Mouse (Mus musculus): ENCODE results near the gene Ddx3x. TPM values are rescaled to one million over a fixed set of nuclear protein-coding genes. Genes with fewer than 3 reads are reported as not detected.
"Not testable (repeated sequence)": the region's sequence is repeated elsewhere in the genome, so short reads cannot be mapped to it uniquely, and the experiment has no call there.

Gene Ddx3x
- total RNA-seq (2015; ENCODE audit: low replicate concordance) (87.6 and 87.9 TPM in 2 replicates), total RNA-seq (2017; ENCODE audit: low replicate concordance) (95.5 and 132 TPM in 2 replicates)

DNA sequence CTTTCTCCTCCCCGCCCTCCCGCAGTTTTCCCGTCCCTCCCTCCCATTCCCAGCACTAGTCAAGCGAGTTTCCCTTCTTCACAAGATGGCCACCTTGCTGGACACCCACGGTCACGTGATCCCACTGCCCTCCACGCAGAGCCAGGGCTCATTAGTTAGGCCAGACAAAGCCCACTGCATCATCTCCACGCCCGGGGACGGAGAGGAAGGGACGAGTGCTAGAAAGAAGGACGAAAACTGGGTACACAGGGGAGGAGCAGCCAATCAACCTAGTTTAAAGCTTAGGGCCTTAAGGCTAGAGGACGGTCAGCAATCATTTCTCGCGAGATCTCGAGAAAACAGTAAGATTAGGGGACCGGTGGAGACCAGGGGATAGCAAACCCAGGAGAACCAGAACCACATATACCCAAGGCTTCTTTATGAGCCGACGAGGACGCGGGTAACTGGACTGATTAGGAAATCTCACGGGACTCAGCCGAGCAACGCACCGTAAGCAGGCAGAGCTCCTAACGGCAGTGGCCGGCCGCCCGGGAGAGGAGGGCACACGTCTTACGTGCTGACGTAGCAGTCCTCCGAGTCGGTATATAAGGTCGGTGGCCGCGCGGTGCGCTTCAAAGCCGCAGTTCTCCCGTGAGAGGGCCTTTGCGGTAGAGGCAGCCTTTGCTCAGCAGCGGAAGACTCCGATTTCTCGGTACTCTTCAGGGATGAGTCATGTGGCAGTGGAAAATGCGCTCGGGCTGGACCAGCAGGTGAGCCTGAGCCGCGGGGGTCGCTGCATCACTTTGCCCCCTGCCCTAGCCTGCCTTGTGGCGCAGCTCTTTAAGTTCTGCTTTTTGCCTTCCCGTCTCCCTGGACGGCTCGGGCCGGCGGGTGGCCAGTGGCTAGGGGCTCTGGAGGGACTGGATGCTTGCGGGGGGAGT is at the start of gene Ddx3x:
TSS of gene Ddx3x (plus strand) at position 562 of the 920 bp plus-strand sequence.
- peak; percentile 96 for ATAC-seq (replicated peaks; ENCODE audit: low FRiP score, poor library complexity, severe bottlenecking)

DNA sequence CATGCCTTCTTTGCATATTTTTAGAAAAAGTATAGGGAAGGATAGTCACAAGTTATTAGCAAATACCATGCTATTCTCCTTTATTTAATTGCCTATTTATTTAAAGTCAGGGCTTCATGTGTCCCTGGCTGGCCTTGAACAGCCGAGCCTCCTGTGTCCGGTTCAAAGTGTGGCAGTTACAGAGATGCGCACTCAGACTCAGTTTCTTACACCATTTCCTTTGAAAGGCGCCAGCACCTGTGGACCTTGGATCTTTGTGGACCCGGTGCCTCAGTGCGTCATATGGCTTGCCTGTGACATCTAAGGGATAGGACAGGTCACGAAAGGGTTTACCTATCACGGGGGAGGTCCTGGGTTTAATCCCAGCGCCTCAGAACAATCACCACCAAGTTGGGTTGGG is 49.5 kb upstream of the Ddx3x start:
- ATAC-seq (replicated peaks; ENCODE audit: low FRiP score, poor library complexity, severe bottlenecking), result no peak

DNA sequence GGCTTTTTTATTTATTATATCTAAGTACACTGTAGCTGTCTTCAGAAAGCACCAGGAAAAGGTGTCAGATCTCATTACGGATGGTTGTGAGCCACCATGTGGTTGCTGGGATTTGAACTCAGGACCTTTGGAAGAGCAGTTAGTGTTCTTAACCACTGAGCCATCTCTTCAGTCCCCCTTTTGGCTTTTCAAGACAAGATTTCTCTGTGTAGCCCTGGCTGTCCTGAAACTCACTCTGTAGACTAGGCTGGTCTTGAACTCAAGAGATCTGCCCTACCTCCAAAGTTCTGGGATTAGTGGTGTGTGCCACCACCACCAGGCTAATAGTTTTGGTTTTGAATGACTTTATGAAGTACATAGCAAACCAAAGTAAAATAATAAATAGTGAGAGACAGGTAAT is 47.9 kb upstream of the Ddx3x start:
- ATAC-seq (replicated peaks; ENCODE audit: low FRiP score, poor library complexity, severe bottlenecking), result not testable (repeated sequence)

DNA sequence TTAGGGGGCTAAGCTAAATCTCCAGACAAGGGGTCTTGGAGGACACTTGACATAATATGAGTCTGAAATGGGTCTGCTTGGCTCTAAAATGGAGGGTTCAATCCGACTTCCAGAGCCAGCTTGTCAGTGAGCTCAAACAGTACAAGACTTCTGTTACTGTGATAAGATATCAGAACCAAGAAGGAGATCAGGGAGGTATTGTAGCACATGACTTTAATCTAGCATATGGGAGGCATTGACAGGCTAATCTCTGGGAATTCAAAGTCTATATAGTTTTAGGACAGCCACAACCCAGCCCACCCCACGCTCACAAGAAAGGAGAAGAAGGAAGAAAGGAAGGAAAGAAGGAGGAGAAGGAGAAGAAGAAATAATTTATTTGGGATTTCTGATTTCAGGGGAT is 47.1 kb upstream of the Ddx3x start:
- no peak for ATAC-seq (replicated peaks; ENCODE audit: low FRiP score, poor library complexity, severe bottlenecking)

DNA sequence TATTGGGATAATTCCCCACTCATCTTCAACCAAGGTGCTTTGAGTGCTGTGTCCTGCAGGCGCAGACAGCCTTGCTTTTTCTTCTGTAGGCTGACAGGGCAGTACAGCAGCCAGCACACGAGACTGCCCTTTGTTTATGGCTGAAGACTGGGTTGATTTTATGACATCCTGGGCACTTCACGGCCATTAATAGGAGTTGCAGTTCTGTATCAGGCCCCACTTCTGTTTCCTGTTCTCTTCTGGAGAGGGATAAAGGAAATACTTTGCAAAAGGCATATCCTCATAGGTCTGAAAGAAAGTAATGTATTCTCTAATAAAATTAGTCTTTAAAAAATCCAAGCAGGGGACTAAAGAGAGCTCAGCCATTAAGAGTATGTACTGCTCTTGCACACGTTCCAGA is 46.1 kb upstream of the Ddx3x start:
- no peak for ATAC-seq (replicated peaks; ENCODE audit: low FRiP score, poor library complexity, severe bottlenecking)

DNA sequence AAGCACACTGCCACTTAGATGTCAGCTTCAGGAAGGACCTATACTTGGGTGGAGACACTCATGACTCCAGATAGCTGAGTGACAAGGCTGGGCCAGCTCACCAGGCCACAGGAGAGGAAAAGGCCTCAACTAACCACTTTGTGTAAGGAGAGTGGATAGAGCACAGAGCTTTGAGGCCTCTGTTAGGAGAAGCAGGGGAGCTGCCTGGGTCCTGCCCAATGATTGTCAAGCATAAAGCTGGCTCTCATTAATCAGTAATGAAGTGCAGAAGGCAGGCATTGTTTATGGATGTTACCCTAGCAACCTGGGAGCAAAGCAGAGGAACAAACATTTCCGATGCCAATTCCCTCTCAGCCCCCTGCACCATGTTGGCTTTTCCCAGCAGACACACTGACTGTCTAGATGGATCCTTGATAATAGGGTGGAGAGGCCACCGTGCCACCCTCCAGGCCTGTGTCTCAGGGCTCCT is 44.6 kb upstream of the Ddx3x start:
- ATAC-seq (replicated peaks; ENCODE audit: low FRiP score, poor library complexity, severe bottlenecking), result peak; percentile 75

DNA sequence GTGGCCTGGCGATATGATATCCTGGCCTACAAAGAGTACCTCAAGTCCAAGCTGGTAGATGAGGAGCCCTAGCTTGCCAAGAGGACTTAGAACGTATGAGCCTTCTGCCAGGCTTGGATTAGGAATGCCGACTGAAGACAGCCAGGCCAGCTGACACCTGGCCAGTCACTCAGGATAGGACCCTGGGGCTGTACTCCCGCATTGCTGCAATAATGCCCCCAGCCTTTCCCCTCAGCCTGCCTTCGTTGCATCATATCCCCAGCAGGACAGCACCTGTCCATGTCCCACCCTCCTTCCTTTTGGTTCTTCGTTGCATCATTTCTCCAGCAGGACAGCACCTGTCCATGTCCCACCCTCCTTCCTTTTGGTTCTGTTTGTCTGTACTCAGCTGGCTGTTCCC is 41.3 kb upstream of the Ddx3x start:
- no peak for ATAC-seq (replicated peaks; ENCODE audit: low FRiP score, poor library complexity, severe bottlenecking)

DNA sequence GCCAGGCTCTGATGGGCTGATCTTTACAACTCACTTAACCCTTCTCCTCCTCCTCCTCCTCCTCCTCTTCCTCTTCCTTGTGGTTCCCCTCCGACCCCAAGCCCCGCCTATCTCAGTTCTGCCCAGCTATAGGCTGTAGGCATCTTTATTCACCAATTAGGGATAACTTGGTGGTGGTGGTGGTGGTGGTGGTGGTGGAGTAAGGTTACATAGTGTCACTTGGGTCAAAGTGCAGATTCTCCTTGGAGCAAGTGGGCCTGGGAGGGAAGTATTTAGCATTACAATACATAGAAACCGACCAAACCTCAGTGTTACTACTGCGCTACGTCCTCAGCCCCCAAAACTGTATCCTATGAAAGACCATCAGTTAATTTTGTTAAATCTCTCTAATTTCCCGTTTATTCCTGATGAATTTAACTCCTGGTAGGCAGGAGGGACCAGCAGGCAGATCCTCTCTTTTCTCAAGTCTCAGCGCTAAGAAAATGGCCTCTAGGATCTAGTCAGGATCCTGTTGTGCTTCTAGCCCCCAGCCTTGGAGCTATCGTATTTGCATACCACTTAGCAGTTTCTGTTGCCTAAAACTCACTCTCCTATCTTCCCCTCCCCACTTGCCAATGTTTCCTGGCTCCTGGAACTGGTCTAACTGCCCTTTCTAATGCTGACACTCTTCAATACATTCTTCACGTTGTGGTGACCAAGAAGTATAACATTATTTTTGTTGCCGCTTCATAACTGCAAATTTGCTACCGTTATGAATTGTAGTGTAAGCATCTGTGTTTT is 39.9 kb upstream of the Ddx3x start:
- ATAC-seq (replicated peaks; ENCODE audit: low FRiP score, poor library complexity, severe bottlenecking), result no peak

DNA sequence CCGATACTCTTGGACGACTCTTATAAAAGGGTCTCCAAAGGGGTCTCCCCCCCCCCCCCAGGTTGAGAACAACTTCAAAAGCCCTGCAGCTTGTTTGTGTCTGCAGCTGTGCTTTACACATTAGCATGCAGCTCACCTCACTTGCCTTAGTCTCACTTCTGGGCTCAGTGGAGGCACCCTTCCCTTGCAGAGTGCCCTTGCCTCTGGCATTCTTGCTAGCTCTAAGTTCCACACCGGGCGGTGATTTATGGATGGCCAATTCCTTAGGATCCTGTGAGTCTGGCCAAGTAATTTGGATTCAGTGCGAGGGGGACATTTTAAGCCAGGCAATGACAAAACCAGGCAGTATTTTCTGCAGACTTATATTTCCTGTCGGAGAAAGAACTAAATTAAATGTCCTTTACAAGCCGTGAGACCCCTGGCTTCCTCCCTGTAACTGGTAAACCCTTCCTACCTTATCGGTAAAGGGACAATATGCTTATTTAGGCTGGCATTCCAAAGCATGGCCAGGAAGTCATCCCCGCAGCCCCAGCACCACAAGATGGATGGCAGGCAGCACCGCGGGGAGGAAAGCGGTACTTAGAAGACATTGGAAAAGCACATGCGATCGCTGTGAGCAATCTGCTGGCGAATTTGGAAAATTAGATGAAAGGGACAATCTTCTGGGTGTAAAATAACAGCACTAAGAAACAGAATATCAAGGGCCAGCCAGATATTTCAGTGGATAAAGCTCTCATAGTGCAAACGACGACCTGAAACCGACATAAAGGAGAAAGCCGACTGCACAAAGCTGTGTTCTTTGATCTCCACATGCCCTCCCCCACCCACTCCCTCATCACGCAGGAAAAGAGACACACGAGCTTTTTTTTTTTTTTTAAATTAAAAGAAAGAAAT is 39.1 kb upstream of the Ddx3x start:
- ATAC-seq (replicated peaks; ENCODE audit: low FRiP score, poor library complexity, severe bottlenecking), result 0 out of 2 replicates have a peak, but pooled peaks have one; percentile 48

DNA sequence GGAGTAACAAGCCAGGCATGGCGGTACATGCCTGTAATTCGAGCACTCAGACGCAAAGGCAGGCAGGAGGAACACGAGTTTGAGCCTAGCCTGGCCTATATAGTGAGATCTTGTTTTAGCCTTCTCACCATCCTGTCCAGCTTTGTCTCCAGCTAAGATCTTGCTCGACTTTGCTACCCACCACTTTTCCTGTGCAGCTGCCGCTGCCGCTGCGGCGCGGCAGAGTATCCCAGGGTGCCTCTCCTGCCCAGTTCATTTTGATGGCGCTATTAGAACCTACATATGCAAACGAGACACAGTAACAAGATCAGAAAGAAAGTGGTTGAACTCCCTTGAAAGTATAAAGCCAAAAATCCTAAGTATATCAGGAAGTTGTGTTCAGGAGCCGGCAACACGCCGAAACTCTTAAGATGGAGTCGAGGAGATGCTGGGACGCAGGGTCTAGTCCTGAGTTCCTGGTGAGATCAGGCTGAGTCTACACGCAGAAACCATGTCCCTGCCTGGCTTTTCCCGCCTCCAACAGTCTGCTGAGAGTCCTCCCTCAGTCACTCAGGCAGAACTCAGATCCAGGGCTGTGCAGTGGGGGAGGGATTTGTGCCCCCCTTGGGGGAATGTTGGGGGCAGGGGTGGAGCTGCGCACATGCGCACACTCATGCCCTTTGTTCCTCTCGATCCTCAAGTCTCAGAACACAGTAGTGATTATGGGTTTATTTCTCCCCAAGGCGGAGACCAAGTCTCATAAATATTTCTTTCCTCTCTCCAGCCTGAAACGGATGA is 38.3 kb upstream of the Ddx3x start:
- peak; percentile 61 for ATAC-seq (replicated peaks; ENCODE audit: low FRiP score, poor library complexity, severe bottlenecking)

DNA sequence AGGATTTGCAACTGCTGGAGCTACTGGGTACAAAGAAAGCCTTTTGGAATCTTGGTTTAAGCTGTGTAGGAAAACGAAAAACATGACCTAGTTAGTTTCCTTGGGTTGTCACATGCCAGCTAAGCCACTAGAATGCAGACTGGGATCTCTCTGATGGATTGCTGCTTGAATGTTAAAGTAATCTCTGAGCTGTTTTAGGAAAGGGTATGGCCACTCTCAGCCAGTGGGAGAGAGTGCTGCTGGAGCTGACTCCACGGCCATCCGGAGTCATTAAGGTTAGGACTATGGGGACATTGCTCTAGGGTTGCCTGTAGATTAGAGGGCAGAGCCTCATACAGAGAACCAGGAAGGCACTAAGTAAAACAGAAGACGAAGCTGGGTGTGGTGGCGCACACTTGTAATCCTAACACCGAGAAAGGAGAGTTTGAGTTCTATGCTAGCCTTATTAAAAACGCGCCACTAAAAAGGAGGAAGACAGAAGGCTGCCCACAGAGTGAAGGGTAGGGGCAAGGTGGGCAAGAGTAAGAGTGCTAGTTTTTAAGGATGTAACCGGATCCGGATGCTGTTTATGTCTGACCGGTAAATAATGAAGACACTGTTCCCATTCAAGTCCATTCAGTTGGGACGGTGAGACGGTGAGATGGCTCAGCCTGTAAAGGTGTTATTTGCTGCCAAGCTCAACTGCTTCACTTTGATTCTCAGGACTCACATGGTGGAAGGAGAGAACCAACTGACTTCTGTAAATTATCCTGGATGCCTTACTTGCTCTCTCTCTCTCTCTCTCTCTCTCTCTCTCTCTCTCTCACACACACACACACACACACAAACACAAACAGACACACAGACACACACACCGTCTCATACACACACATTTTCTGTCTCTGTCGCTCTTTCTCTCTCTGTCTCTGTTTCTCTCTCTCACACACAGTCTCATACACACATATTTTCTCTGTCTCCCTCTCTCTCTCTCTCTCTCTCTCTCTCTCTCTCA is 37.3 kb upstream of the Ddx3x start:
- peak; percentile 63 for ATAC-seq (replicated peaks; ENCODE audit: low FRiP score, poor library complexity, severe bottlenecking)

DNA sequence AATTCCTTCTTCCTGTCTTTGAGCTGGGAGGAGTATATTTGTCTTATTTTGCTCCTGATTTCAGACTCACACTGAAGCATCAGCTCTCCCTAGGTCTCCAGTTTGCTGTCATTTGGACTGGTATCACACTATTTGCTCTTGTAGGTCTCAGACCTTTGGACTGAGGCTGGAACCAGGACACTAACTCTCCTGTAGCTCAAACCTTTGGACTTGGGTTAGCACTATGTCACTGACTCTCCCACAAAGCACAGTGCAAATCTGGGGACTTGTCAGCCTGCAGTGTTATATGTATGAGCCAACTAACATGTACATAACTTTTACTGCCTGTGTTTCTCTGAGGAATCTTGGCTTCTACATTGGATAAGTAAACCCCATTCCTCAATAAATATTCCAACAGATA is 36.2 kb upstream of the Ddx3x start:
- no peak for ATAC-seq (replicated peaks; ENCODE audit: low FRiP score, poor library complexity, severe bottlenecking)

DNA sequence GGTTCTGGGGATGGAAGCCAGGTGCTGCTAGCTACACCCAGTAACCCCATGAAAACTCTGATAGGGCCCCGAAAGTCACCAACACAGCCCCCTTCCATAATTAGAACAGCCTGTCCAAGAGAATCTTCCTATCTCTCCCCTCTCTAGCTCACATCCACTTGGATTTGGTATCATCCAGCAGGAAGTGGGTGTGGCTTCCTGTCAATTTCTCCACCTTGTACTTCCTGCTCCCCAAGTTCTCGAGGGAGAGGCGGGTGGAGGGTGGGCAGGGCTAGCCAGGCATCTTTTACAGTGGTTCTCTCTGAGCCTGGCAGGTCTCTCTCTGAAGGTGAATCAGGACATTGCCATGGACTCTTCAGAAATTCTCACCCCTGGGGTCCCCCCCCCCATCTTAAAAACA is 35.7 kb upstream of the Ddx3x start:
- no peak for ATAC-seq (replicated peaks; ENCODE audit: low FRiP score, poor library complexity, severe bottlenecking)

DNA sequence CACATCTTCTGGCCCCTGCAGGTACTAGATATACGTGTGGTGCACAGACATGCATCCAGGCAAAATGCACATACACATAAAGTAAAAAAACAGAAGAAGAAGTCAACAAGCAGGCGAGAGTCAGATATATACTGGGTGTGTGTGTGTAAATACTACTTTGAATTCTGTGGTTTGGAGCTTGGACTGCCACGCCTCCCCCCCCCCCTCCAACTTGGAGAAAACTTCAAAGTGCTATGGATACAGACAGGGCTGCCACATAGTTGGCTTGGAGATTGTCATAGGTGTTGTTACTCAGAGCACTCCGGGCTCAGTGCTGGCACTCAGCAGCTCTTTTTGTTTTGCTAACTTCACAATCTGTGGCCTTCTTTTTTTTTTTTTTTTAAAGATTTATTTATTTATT is 29.1 kb upstream of the Ddx3x start:
- no peak for ATAC-seq (replicated peaks; ENCODE audit: low FRiP score, poor library complexity, severe bottlenecking)

DNA sequence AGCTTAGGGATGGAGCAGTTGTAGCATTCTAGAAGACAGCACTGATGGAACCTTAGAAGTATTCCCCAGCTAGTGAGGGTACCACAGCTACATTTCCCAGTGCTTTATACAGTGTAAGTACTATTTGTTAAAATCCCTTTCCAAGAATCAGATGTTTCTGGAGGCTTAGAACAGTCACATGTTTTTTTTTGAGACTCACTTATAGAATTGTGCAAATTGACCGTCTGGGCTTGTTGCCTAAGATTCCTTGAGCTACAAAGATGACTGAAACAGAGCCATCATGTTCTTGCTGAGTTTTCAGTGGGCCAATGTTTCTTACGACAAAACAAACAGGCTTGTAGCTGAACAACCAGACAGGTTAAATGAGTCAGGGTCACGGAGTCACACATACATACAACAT is 26.5 kb upstream of the Ddx3x start:
- ATAC-seq (replicated peaks; ENCODE audit: low FRiP score, poor library complexity, severe bottlenecking), result no peak

DNA sequence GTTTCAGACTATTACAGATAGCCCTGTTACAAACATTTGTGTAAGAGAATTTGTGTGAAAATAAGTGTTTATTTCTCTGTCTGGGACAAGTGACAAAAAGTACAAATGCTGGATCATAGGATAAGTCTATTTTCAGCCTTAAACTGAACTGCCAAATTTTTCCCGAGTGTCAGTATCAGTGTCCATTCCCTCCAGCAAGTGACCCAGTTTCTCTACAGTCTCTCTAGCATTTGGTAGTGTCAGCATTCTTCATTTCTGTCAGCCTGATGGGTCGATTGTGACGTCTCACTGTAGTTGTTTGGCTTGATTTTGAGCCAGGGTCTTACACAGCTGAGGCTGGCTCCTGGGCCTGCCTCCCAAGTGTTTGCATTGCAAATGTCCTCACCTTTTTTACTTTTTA is 17.4 kb upstream of the Ddx3x start:
- no peak for ATAC-seq (replicated peaks; ENCODE audit: low FRiP score, poor library complexity, severe bottlenecking)

DNA sequence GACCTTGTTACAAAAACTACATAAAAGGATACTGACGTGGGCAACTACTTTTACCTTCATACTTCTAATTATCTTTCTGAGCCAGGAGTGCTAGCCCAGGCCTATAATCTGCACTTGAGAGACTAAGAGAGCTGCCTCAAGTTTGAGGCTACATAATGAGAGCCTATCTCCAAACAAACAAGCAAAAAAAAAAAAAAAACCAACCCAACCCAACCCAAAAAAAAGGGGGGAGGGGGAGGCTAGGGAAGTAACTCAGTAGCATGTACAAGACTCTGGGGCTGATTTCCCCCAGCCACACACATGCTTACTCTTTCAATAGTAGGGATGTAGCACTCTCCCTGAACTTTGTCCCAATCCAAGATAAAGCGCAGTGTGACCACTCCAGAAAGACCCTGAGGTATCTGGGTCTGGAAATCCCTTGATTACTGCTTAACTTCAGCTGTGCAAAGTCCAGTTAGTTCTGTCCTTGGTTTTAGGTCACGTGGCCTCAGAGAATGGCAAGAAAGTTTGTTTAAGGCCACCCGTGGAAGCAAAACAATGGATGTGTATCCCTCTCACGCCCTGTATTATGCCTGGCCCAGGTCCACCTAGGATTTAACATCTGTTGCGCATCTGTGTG is 5.1 kb upstream of the Ddx3x start:
- no peak for ATAC-seq (replicated peaks; ENCODE audit: low FRiP score, poor library complexity, severe bottlenecking)

All from erythroid progenitor cell, adult 5-6 weeks (primary cell).